Mouse (Mus musculus): Measurements from ENCODE around the gene Kcnc1.

Gene Kcnc1

GRCm38 (mm10) chr7:46422052-46422763 lies 25.9 kb downstream of the Kcnc1 start:
- DNase-seq (ENCODE audit: extremely low spot score) = peak; percentile 27

GRCm38 (mm10) chr7:46422764-46423412 lies 26.6 kb downstream of the Kcnc1 start:
- DNase-seq (ENCODE audit: extremely low spot score) = peak; percentile 68

- no peak for DNase-seq (ENCODE audit: extremely low spot score)
Measured at GRCm38 (mm10) chr7:46423951-46424350, 27.7 kb downstream of the Kcnc1 start.

- DNase-seq (ENCODE audit: extremely low spot score) = no peak
Measured at GRCm38 (mm10) chr7:46425012-46425411, 28.7 kb downstream of the Kcnc1 start.

GRCm38 (mm10) chr7:46433874-46434273 lies 37.6 kb downstream of the Kcnc1 start:
- no peak for DNase-seq (ENCODE audit: extremely low spot score)

- no peak for DNase-seq (ENCODE audit: extremely low spot score)
Measured at GRCm38 (mm10) chr7:46435833-46436232, 39.5 kb downstream of the Kcnc1 start.

GRCm38 (mm10) chr7:46438537-46439141 lies 42.3 kb downstream of the Kcnc1 start:
- DNase-seq (ENCODE audit: extremely low spot score) = no peak

- DNase-seq (ENCODE audit: extremely low spot score) = no peak
Measured at GRCm38 (mm10) chr7:46443163-46443562, 46.9 kb downstream of the Kcnc1 start.

GRCm38 (mm10) chr7:46445896-46446295 lies 49.6 kb downstream of the Kcnc1 start:
- DNase-seq (ENCODE audit: extremely low spot score) = no peak

- no peak for DNase-seq (ENCODE audit: extremely low spot score)
Measured at GRCm38 (mm10) chr7:46447473-46448165, 51.3 kb downstream of the Kcnc1 start.

GRCm38 (mm10) chr7:46448922-46449645 lies 52.8 kb downstream of the Kcnc1 start:
- DNase-seq (ENCODE audit: extremely low spot score) = no peak

- peak; percentile 37 for DNase-seq (ENCODE audit: extremely low spot score)
Measured at GRCm38 (mm10) chr7:46453930-46454679, 57.8 kb downstream of the Kcnc1 start.

- DNase-seq (ENCODE audit: extremely low spot score) = no peak
Measured at GRCm38 (mm10) chr7:46457889-46458288, 61.6 kb downstream of the Kcnc1 start.

- DNase-seq (ENCODE audit: extremely low spot score) = no peak
Measured at GRCm38 (mm10) chr7:46459200-46459599, 62.9 kb downstream of the Kcnc1 start.

- DNase-seq (ENCODE audit: extremely low spot score) = no peak
Measured at GRCm38 (mm10) chr7:46459605-46460245, 63.4 kb downstream of the Kcnc1 start.

GRCm38 (mm10) chr7:46462287-46462686 lies 66.0 kb downstream of the Kcnc1 start:
- DNase-seq (ENCODE audit: extremely low spot score) = no peak

- no peak for DNase-seq (ENCODE audit: extremely low spot score)
Measured at GRCm38 (mm10) chr7:46463136-46463535, 66.8 kb downstream of the Kcnc1 start.

- no peak for DNase-seq (ENCODE audit: extremely low spot score)
Measured at GRCm38 (mm10) chr7:46466422-46466981, 70.2 kb downstream of the Kcnc1 start.

- no peak for DNase-seq (ENCODE audit: extremely low spot score)
Measured at GRCm38 (mm10) chr7:46469542-46469941, 73.2 kb downstream of the Kcnc1 start.

GRCm38 (mm10) chr7:46471054-46471737 lies 74.9 kb downstream of the Kcnc1 start:
- DNase-seq (ENCODE audit: extremely low spot score) = no peak

Data from embryo, embryonic 9.5 days (tissue).